ENCODE assay signal across 8 mouse cellular contexts in the genomic region with DNA sequence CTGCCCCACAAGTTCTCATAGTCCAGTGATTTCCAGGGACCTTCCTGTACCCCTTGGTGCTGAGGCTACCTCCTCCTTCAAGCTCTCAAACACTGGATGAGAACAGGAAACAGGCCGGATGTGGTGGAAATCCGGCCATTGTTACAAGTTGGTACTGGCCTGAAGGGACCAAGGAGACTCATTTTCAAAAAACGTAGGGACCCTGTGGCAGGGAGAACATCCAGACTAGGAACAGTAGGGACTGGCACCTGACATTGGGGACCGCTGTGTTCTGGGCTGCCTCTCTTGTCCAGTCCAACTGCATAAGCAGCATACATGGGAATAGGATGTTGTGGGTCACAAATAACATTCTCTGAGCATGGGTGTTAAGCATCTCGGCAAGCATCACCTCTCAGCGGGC. TPM values are rescaled to one million over a fixed set of nuclear protein-coding genes. Genes with fewer than 3 reads are reported as not detected.
DNase-seq lines count a peak whose midpoint lies in the region; ATAC-seq and TF ChIP-seq lines count a peak whose summit lies in the region.

No protein-coding gene starts in this region.

- no peaks in the 10 kb centered on the region for H3K9me3 ChIP-seq in forebrain, embryonic 14.5 days (replicated peaks; ENCODE audit: control insufficient read depth, low read length)
- no peaks in the 10 kb centered on the region for H3K9me3 ChIP-seq in heart, postnatal 0 days (replicated peaks; ENCODE audit: control insufficient read depth, low read length)
- H3K9me3 ChIP-seq in midbrain, embryonic 12.5 days = no peaks in the 10 kb centered on the region

- peak overlapping the region; percentile 47; the same call in 1 of the 2 replicates for H3K4me3 ChIP-seq in forebrain, embryonic 14.5 days (ENCODE audit: low read depth, low read length)
- H3K4me3 ChIP-seq in heart, postnatal 0 days (ENCODE audit: low read depth, low read length) = peak overlapping the region; percentile 93; the same call in 1 of the 2 replicates
- no peak overlapping the region; the same call in 1 of the 2 replicates for H3K4me3 ChIP-seq in midbrain, embryonic 12.5 days

- peak overlapping the region; percentile 48 for H3K9ac ChIP-seq in forebrain, embryonic 14.5 days (ENCODE audit: low read length)
- no peak overlapping the region; the same call in 1 of the 2 replicates for H3K9ac ChIP-seq in heart, postnatal 0 days (replicated peaks; ENCODE audit: low read depth, low read length)
- H3K9ac ChIP-seq in midbrain, embryonic 12.5 days (replicated peaks) = 0 out of 2 replicates have a peak overlapping the region, but pooled peaks have one; percentile 93

- 79% methylated on average over 6 of the region's 6 CpGs for WGBS in forebrain, embryonic 14.5 days
- 61% methylated on average over 6 of the region's 6 CpGs for WGBS in heart, postnatal 0 days
- 85% methylated on average over 6 of the region's 6 CpGs for whole genome bisulfite sequencing in midbrain, embryonic 12.5 days

- TF ChIP-seq CTCF in heart, postnatal 0 days (IDR thresholded peaks at IDR 0.05; ENCODE audit: low read depth) = no peak

- peaks cover 21% of the 10 kb centered on the region for H3K4me1 ChIP-seq in forebrain, embryonic 14.5 days (ENCODE audit: control insufficient read depth, insufficient read depth, low read length)
- peaks cover 24% of the 10 kb centered on the region; the same call in 1 of the 2 replicates for H3K4me1 ChIP-seq in heart, postnatal 0 days (ENCODE audit: control insufficient read depth, insufficient read depth)
- H3K4me1 ChIP-seq in midbrain, embryonic 12.5 days = peaks cover 34% of the 10 kb centered on the region

- peak overlapping the region; percentile 77 for H3K4me2 ChIP-seq in forebrain, embryonic 14.5 days (ENCODE audit: low read length)
- peak overlapping the region; percentile 97 for H3K4me2 ChIP-seq in heart, postnatal 0 days (ENCODE audit: low read depth, low read length)
- peak overlapping the region; percentile 100 for H3K4me2 ChIP-seq in midbrain, embryonic 12.5 days (replicated peaks)

- TF ChIP-seq EP300 in heart, postnatal 0 days (IDR thresholded peaks at IDR 0.05; ENCODE audit: low read depth) = peak; percentile 82; the same call in 1 of the 2 replicates

- no peak overlapping the region for H3K27ac ChIP-seq in forebrain, embryonic 14.5 days (ENCODE audit: low read depth, low read length)
- peak overlapping the region; percentile 96 for H3K27ac ChIP-seq in heart, postnatal 0 days (ENCODE audit: low read depth)
- H3K27ac ChIP-seq in midbrain, embryonic 12.5 days (replicated peaks) = no peak overlapping the region

- DNase-seq in forebrain, embryonic 14.5 days (ENCODE audit: low spot score) = no peak
- peak; percentile 43 for DNase-seq in heart, postnatal 0 days (ENCODE audit: low spot score)
- DNase-seq in kidney, postnatal 25 days = peak; percentile 58 to 80
- no peak for DNase-seq in B cell, adult 2 months
- no peak for DNase-seq in thymus, postnatal 25 days
- no peak for DNase-seq in cerebellum, postnatal 4 days (ENCODE audit: low spot score in 2 of 2)
- no peak for DNase-seq in ovary, adult 18-20 months (ENCODE audit: low spot score)

- no peaks in the 10 kb centered on the region for H3K27me3 ChIP-seq in forebrain, embryonic 14.5 days (replicated peaks; ENCODE audit: control insufficient read depth, insufficient read depth, low read length)
- no peaks in the 10 kb centered on the region for H3K27me3 ChIP-seq in heart, postnatal 0 days (ENCODE audit: control insufficient read depth, insufficient read depth, low read length)
- H3K27me3 ChIP-seq in midbrain, embryonic 12.5 days = no peaks in the 10 kb centered on the region

- ATAC-seq in forebrain, embryonic 14.5 days = no peak
- no peak for ATAC-seq in heart, postnatal 0 days (ENCODE audit: insufficient read depth, low read depth)
- no peak for ATAC-seq in midbrain, embryonic 12.5 days (ENCODE audit: low FRiP score, low read depth)

- peaks cover 44% of the 10 kb centered on the region for H3K36me3 ChIP-seq in forebrain, embryonic 14.5 days (ENCODE audit: control insufficient read depth, insufficient read depth, low read length)
- peaks cover 45% of the 10 kb centered on the region for H3K36me3 ChIP-seq in heart, postnatal 0 days (replicated peaks; ENCODE audit: control insufficient read depth, insufficient read depth, low read length)
- peaks cover 45% of the 10 kb centered on the region for H3K36me3 ChIP-seq in midbrain, embryonic 12.5 days

RNA-seq across cellular contexts. Expression of gene Taok2, which starts 3.5 kb away (rescaled TPM):
- polyA plus RNA-seq in forebrain, embryonic 14.5 days (2014; fragmentation: Nextera tagmentation; extraction: Ambion mirVana) = 25.9 and 31.0 TPM in 2 replicates
- 47.4 and 47.9 TPM in 2 replicates for total RNA-seq in heart, postnatal 0 days (2014; rRNA removed; ENCODE audit: low replicate concordance)
- polyA plus RNA-seq in heart, postnatal 0 days (2015; fragmentation: Nextera tagmentation; extraction: Ambion mirVana) = 17.9 and 20.9 TPM in 2 replicates
- polyA plus RNA-seq in midbrain, embryonic 12.5 days (2016; fragmentation: Nextera tagmentation; extraction: Ambion mirVana) = 68.3 and 71.0 TPM in 2 replicates

RNA-seq across cellular contexts. Expression of gene Ino80e, which starts 18.9 kb away (rescaled TPM):
- 91.3 and 104 TPM in 2 replicates for polyA plus RNA-seq in forebrain, embryonic 14.5 days (2014; fragmentation: Nextera tagmentation; extraction: Ambion mirVana)
- total RNA-seq in heart, postnatal 0 days (2014; rRNA removed; ENCODE audit: low replicate concordance) = 16.6 and 29.5 TPM in 2 replicates
- 35.8 and 37.0 TPM in 2 replicates for polyA plus RNA-seq in heart, postnatal 0 days (2015; fragmentation: Nextera tagmentation; extraction: Ambion mirVana)
- polyA plus RNA-seq in midbrain, embryonic 12.5 days (2016; fragmentation: Nextera tagmentation; extraction: Ambion mirVana) = 90.9 and 96.0 TPM in 2 replicates

RNA-seq across cellular contexts. Expression of gene Hirip3, which starts 19.3 kb away (rescaled TPM):
- polyA plus RNA-seq in forebrain, embryonic 14.5 days (2014; fragmentation: Nextera tagmentation; extraction: Ambion mirVana) = 12.0 and 13.7 TPM in 2 replicates
- total RNA-seq in heart, postnatal 0 days (2014; rRNA removed; ENCODE audit: low replicate concordance) = 2.6 and 5.3 TPM in 2 replicates
- polyA plus RNA-seq in heart, postnatal 0 days (2015; fragmentation: Nextera tagmentation; extraction: Ambion mirVana) = 6.6 and 8.6 TPM in 2 replicates
- polyA plus RNA-seq in midbrain, embryonic 12.5 days (2016; fragmentation: Nextera tagmentation; extraction: Ambion mirVana) = 43.1 and 51.6 TPM in 2 replicates

RNA-seq across cellular contexts. Expression of gene Doc2a, which starts 33.8 kb away (rescaled TPM):
- polyA plus RNA-seq in forebrain, embryonic 14.5 days (2014; fragmentation: Nextera tagmentation; extraction: Ambion mirVana) = 4.9 and 6.7 TPM in 2 replicates
- 0.73 TPM in 1 of 2 replicates, not detected in the other for total RNA-seq in heart, postnatal 0 days (2014; rRNA removed; ENCODE audit: low replicate concordance)
- polyA plus RNA-seq in heart, postnatal 0 days (2015; fragmentation: Nextera tagmentation; extraction: Ambion mirVana) = not detected in 2 replicates
- polyA plus RNA-seq in midbrain, embryonic 12.5 days (2016; fragmentation: Nextera tagmentation; extraction: Ambion mirVana) = 6.3 and 7.7 TPM in 2 replicates

RNA-seq across cellular contexts. Expression of gene Tmem219, which starts 41.7 kb away (rescaled TPM):
- 34.3 and 44.9 TPM in 2 replicates for polyA plus RNA-seq in forebrain, embryonic 14.5 days (2014; fragmentation: Nextera tagmentation; extraction: Ambion mirVana)
- 19.9 and 30.0 TPM in 2 replicates for total RNA-seq in heart, postnatal 0 days (2014; rRNA removed; ENCODE audit: low replicate concordance)
- 19.9 and 20.5 TPM in 2 replicates for polyA plus RNA-seq in heart, postnatal 0 days (2015; fragmentation: Nextera tagmentation; extraction: Ambion mirVana)
- 32.7 and 36.5 TPM in 2 replicates for polyA plus RNA-seq in midbrain, embryonic 12.5 days (2016; fragmentation: Nextera tagmentation; extraction: Ambion mirVana)

Comparison
In these comparisons a context has a peak if more than half of its experiments do, and no peak if none do; other contexts are left out.
1. DNase-seq: peak in heart, postnatal 0 days (single experiment) and kidney, postnatal 25 days (2 of 2); none in forebrain, embryonic 14.5 days (single experiment), B cell, adult 2 months (0 of 2), thymus, postnatal 25 days (single experiment), cerebellum, postnatal 4 days (0 of 2) and ovary, adult 18-20 months (single experiment).
2. Peak in every context shown above with its lines, with median percentiles within 50 percentile points of each other: H3K4me2 ChIP-seq.